Mouse (Mus musculus) urinary bladder, postnatal 25 days (tissue): ENCODE data around the gene Gstm1.
A peak's percentile ranks its signal among the peaks of the same experiment; 100 is the strongest.
"Not testable (repeated sequence)": the region's sequence is repeated elsewhere in the genome, so short reads cannot be mapped to it uniquely, and the experiment has no call there.

Source experiments
- DNase-seq: peaks from one replicate; pipeline ENCODE4 v3.0.0; 2022; ENCODE audit warnings: low spot score

Gene Gstm1

DNA sequence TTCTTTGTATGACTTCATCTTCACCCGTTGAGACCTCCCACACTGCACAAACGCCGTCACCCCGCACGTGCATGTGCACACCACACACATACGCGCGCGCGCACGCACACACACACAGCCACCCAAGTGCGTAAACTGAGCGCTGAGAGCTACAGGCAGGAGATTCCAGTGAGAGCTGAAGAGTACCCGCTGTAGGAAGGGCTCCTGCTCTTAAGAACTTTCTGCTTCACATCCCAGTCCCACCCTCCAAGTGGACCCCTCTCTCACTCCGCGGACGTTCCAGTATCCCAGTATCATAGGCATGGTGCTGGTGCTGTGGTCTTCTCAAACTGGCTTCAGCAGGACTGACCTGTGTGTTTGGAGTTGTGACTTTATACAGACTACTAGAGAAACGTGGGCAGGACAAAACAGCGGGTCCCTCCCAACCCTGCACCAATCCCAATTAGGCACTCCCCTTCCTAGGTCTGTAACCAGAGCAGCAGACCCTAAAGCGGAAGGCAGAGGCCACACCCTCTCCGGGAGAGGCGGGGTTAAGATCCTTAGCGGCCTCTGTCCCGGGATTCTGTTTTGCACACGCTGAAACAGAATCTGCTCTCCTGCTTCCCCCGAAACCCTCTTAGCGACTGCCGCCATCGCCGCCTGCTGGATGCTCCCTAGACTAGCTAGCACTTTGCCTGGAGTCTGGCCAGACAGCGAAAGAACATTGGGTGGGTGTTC is at the start of gene Gstm1:
Gene Gstm1 (minus strand): TSS at position 501 of the 717 bp plus-strand sequence.
- peak; percentile 87 for DNase-seq

DNA sequence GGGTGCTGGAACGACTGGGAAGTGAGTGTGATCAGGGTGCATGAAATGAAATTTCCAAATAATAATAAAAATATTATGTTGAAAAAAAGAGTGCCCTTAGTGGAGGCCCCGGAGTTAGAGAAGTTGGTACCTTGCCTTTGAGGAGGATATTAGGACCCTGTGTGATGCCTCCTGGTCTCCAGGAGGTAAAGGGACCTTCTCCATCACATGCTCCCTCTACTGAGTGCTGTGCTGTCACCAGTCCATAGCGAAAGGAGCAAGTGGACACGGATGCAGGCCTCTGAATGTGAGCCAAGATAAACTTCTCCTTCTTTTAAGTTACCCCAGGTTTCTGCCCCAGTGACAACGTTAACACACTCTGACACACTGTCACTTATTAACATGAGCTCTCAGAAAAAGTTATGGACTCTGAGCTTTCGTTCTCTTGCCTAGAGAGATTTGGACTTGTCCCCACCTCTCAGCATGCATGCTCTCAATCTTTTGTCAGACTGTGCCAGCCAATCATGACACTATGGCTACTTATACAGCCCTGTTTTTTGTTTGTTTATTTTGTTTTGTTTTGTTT is 49.7 kb upstream of the Gstm1 start:
- DNase-seq = no peak

GRCm38 (mm10) chr3:108065551-108065950 is 47.8 kb upstream of the Gstm1 start:
- no peak for DNase-seq

GRCm38 (mm10) chr3:108064672-108065071 is 46.9 kb upstream of the Gstm1 start:
- no peak for DNase-seq

DNA sequence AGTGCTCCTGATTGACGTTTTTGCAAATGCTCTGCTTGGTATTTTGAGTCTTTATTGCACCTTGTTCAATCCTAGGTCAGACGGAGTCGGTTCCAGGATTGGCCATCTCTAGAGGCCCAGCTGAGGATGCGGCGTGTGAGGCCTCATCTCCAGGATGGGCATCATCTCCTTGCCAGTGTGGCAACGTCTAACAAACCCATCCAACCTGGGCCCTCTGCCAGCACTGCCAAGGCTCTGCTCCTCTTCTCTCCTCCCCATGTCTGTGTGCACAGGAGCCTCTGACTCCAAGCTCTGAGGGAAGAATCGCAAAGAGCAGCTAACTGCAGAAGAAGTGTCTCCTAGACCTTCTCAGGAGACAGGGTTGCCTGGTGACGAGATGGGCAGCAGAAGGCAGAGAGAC is 44.9 kb upstream of the Gstm1 start:
- DNase-seq = no peak

DNA sequence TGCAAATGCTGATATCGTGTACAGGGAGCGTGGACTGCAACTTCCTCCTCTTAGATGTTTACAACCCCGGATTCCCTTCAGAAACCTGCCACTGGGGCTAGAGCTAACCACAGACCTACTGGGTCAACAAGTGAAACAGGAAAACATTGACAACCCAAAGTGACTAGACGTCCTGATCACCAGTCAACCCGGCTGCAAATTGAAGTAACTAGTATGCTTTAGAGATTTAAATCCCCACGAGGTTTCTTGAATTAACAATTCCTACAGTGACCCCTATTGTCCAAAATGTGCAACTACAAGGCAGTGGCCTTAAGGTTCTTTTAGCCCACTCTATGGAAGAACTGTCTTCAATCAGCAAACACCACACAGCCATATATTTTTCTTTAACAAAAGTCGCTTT is 43.6 kb upstream of the Gstm1 start:
- no peak for DNase-seq

GRCm38 (mm10) chr3:108050493-108050892 is 32.7 kb upstream of the Gstm1 start:
- no peak for DNase-seq

DNA sequence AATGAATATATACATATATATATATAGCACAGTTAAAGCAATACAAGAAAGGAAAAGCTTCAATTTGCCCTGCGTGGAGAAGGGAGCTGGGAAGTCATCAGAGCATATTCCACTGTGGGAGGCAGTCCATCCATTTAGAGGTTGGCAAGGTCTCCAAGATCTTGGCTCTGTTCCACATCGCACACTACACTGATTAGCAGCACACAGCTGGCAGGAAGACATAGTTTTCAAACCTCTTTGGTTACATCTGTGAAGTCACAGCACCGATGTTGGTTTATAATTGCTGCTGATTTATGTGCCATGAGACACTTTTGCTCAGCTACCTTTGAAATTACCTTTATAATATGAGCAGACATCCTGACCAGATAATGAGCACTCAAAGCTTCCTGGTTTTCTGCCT is 30.5 kb upstream of the Gstm1 start:
- no peak for DNase-seq

DNA sequence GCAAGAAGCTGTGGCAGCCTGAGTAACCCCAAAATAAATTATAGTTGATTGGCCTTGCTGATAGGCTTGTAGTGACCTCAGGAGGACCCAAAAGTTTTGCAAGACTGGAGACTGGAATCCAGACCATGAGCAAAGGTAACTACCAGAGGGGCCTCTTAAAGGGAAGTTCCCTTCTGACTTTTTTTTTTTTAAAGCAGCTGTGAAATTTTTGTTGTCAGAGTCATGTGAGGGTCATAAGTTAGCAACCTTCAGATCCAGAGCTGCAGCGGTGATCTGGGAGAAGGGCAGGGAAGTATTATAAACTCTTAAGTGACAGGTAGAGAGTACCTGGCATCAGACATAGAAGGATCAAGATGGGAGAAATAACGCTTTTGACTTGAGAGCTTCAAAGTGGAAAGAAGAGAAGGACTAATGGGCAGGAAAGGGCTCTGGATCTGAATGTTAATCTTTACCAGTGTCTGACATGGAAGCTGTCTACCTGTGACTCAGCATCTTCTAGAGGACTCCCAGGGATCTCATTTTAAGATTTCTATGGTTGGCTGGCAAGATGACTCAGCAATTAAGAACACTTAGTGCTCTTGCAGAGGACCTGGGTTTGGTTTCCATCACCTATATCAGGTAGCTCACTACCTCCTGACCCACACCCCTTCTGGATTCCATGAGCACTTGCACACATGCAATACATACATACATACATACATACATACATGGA is 29.3 kb upstream of the Gstm1 start:
- no peak for DNase-seq

DNA sequence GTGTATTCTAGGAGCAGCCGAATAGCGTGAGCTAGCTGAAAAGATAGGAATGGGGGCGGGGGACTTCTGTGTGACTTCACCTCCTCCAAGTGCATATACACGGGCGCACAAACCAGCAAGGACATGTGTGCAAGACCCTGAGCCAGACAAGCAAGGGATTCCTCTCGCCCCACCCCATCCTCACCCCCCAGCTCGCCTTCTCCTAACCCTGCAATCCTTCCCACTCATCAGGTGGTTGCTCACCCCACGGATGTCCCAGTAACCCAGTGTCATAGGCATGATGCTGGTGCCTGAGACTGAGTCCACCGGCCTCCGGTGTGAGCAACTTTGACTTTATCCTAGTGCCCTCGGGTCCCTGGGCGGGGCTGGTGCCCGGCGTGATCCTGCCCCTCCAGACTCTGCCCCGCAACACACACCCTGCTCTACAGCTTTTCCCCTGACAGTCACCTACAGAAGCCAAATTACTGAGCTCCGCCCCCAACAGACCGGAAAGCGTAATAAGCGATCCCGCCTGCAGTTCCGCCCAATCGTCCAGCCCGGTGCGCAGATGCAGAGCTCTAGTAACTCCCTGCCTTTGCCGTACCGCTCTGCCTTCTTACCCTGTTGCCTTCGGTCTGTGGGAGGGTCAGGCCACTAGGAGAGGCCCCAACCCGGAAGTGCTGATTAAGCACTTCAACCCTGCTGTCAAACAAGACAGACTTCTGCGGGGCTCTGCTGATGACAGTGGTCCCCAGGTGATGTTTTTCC is 26.8 kb upstream of the Gstm1 start, which contains the start of gene Gstm4:
Gene Gstm4 (minus strand): TSS at position 501 of the 747 bp plus-strand sequence.
- DNase-seq = peak; percentile 78

DNA sequence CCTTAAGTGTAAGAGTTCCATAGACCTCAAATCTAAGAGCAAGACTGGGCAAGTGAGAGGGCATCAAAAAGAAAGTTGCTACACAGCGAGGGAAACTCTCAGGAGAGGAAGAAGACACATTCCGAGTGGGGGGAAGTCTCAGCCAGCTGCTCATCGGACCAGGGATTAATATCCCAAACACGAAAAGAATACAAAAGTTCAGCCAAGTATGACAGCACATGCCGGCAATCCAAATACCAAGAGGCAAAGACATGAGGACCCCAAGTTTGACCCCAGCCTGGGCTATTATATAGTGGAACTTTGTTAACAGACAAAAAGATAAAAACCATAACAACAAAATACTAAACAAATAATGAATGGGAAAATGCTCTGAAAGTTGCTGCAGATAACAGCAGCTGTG is 15.4 kb upstream of the Gstm1 start:
- DNase-seq = no peak

DNA sequence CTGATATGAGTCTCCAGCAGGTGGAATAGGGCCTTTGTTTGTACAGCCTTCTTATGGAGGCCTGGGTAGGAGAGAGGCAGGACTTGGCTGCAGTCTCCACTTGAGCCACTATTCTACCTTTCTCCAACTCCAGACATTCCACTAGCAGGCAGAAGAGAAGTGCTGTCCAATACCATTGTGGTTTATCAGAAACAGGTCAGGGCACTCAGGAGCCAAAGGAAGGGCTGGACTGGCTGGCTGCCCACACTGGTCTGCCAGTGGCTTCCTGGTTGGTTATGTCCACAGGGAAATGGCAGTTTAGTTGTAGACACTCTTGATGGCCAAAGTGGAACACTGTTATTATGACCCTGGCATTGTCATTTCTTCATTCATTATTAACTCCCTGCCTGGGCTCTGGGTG is 14.3 kb upstream of the Gstm1 start:
- DNase-seq = no peak

DNA sequence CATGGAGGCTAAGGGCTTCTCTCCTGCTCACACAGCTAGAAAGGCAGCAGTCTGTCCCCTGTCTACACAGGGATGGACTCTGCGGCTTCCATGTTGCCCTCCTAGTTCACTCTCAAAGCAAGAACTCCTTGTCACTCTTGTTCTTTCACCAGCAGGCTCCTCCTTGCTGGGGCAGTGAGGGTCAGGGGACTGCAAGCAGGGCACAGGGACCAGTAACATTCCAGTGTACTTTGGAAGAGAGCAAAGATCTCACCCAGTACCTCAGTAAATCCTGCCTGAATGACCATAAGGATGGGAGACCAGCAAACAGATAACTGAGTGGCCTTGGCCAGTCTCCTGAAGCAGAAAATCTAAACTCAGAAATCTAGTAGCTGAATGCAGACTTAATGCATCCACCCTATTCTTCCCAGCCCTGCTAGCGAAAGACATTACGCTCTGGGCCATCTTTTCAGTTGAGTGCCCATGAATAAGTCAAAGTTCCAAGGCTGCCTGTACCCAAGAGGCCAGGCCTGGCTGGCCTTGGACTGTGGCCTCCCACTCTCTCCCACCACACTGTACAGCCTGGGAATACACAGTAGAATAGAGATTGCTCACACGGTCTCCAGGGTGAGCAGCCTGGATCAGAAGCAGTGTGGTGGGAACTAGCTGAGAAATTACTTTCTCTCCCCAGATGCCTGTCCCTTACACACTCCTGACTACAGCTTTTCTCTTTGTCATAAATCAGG is 11.0 kb upstream of the Gstm1 start:
- no peak for DNase-seq

- no peak for DNase-seq
These were observed 8.8 kb upstream of the Gstm1 start for GRCm38 (mm10) chr3:108026597-108026996.

GRCm38 (mm10) chr3:108026049-108026448 is 8.3 kb upstream of the Gstm1 start:
- no peak for DNase-seq

- DNase-seq = no peak
These were observed 7.5 kb upstream of the Gstm1 start for GRCm38 (mm10) chr3:108025318-108025717.

GRCm38 (mm10) chr3:108022650-108023049 is 4.9 kb upstream of the Gstm1 start:
- no peak for DNase-seq

GRCm38 (mm10) chr3:108020351-108021022 is 2.7 kb upstream of the Gstm1 start:
- not testable (repeated sequence) for DNase-seq

DNA sequence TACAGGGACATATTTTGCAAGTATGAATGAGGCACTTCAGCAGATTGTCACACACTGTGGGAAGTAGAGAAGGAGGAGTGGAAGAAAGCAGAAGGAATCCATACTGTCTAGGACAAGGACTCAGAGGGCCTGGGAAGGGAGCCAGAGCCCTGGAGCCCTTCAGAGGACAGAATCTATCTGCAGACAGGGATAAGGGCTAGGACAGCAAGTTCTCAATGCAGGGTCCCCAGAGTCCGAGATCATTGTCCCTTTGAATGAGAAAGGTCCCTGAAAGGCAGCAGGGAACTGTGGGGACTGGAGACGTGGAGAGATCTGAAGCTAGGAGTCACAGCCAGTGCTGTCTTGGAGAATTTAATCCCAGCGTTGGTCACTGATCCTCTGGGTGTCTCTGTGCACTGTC is 1.5 kb upstream of the Gstm1 start:
- not testable (repeated sequence) for DNase-seq

- DNase-seq = no peak
These were observed 532 bp upstream of the Gstm1 start for GRCm38 (mm10) chr3:108018190-108018820.

DNA sequence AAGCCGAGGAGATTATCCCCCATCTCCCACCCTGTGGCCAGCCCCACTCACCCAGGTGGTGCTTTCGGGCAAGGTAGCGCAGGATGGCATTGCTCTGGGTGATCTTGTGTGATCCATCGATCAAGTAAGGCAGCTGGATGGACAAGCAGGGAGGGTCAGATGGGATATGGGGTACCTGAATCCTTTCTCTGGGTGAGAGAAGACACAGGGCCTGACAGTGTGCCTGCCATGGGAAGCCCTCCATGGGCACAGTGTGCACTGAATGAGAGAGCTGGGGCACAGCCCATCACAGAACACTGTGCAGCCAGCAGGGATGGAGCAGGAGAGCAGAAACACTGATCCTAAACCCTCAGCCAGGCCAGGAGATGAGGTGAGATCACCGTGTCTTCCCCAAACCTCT is 1.3 kb downstream of the Gstm1 start:
- not testable (repeated sequence) for DNase-seq
